Mouse (Mus musculus) urinary bladder, postnatal 4 days (tissue): Measurements from ENCODE around the gene Plagl2.
A peak's percentile ranks its signal among the peaks of the same experiment; 100 is the strongest.
"Not testable (repeated sequence)": the region's sequence is repeated elsewhere in the genome, so short reads cannot be mapped to it uniquely, and the experiment has no call there.

ENCODE experiments used
- DNase-seq, 2 experiments: peaks; one replicate each; pipeline ENCODE4 v3.0.0; 2021 to 2022; ENCODE audit warnings: low spot score in 2 of 2

Gene Plagl2

GRCm38 (mm10) chr2:153241250-153242014 is at the start of gene Plagl2, which contains the start of gene Pofut1:
Gene Plagl2 (minus strand): TSS chr2:153241426.
Gene Pofut1 (plus strand): TSS chr2:153241533.
- DNase-seq = peak; percentile 87 to 88

GRCm38 (mm10) chr2:153287835-153288234 is 46.6 kb upstream of the Plagl2 start:
- DNase-seq = no peak

- no peak for DNase-seq
These were observed 45.3 kb upstream of the Plagl2 start for GRCm38 (mm10) chr2:153286524-153286923.

- DNase-seq = no peak
These were observed 42.7 kb upstream of the Plagl2 start for GRCm38 (mm10) chr2:153283919-153284318.

- no peak for DNase-seq
These were observed 37.1 kb upstream of the Plagl2 start for GRCm38 (mm10) chr2:153278357-153278756.

GRCm38 (mm10) chr2:153276846-153277245 is 35.6 kb upstream of the Plagl2 start:
- DNase-seq = not testable (repeated sequence)

- DNase-seq = no peak
These were observed 35.2 kb upstream of the Plagl2 start for GRCm38 (mm10) chr2:153276440-153276839.

- DNase-seq = not testable (repeated sequence)
These were observed 34.4 kb upstream of the Plagl2 start for GRCm38 (mm10) chr2:153275577-153275976.

- DNase-seq = no peak
These were observed 33.7 kb upstream of the Plagl2 start for GRCm38 (mm10) chr2:153274919-153275247.

GRCm38 (mm10) chr2:153274200-153274918 is 33.1 kb upstream of the Plagl2 start:
- not testable (repeated sequence) for DNase-seq

- DNase-seq = not testable (repeated sequence)
These were observed 29.1 kb upstream of the Plagl2 start for GRCm38 (mm10) chr2:153270231-153270915.

- DNase-seq = no peak
These were observed 26.1 kb upstream of the Plagl2 start for GRCm38 (mm10) chr2:153267331-153267730.

- no peak for DNase-seq
These were observed 21.8 kb upstream of the Plagl2 start for GRCm38 (mm10) chr2:153263053-153263452.

- no peak for DNase-seq
These were observed 18.8 kb upstream of the Plagl2 start for GRCm38 (mm10) chr2:153259864-153260674.

- DNase-seq = no peak
These were observed 18.0 kb upstream of the Plagl2 start for GRCm38 (mm10) chr2:153259030-153259863.

- DNase-seq = no peak
These were observed 15.4 kb upstream of the Plagl2 start for GRCm38 (mm10) chr2:153256604-153257003.

GRCm38 (mm10) chr2:153249751-153250150 is 8.5 kb upstream of the Plagl2 start:
- DNase-seq = no peak

- DNase-seq = no peak
These were observed 930 bp upstream of the Plagl2 start for GRCm38 (mm10) chr2:153242156-153242555.

- DNase-seq = no peak
These were observed 458 bp downstream of the Plagl2 start for GRCm38 (mm10) chr2:153240701-153241235.

- no peak for DNase-seq
These were observed 1.3 kb downstream of the Plagl2 start for GRCm38 (mm10) chr2:153239860-153240480.
